Mouse (Mus musculus) leukemia stem cell, adult 10-12 weeks (primary cell): Measurements from ENCODE around the gene Phf11c. TPM values are rescaled to one million over a fixed set of nuclear protein-coding genes. Genes with fewer than 3 reads are reported as not detected.

ENCODE experiments used
- polyA plus RNA-seq: library from polyadenylated mRNA; stranded (reverse); fragments of >175 nt; gene quantifications from 2 replicates; pipeline ENCODE4 v1.2.3, GENCODE M21; 2012; ENCODE audit warnings: low replicate concordance

Phf11c gene
- polyA plus RNA-seq, result 0.16 and 0.19 TPM in 2 replicates

DNA sequence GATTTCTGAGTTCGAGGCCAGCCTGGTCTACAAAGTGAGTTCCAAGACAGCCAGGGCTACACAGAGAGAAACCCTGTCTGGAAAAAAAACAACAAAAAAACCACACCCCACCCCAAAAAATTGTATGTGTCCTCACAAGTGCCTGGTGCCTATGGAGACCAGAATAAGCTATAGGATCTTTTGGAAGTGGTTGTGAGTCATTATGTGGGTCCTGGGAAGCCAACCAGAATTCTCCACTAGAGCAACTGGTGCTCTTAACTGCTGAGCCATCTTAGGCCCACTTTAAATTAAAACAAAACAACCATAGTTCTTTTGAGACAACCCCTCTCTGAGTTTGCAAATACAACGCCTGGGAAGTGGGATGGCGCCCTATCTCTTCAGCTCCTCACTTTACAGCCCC lies at the start of gene Phf11c:
Phf11c (minus strand) TSS at position 101 of the 400 bp plus-strand sequence.

DNA sequence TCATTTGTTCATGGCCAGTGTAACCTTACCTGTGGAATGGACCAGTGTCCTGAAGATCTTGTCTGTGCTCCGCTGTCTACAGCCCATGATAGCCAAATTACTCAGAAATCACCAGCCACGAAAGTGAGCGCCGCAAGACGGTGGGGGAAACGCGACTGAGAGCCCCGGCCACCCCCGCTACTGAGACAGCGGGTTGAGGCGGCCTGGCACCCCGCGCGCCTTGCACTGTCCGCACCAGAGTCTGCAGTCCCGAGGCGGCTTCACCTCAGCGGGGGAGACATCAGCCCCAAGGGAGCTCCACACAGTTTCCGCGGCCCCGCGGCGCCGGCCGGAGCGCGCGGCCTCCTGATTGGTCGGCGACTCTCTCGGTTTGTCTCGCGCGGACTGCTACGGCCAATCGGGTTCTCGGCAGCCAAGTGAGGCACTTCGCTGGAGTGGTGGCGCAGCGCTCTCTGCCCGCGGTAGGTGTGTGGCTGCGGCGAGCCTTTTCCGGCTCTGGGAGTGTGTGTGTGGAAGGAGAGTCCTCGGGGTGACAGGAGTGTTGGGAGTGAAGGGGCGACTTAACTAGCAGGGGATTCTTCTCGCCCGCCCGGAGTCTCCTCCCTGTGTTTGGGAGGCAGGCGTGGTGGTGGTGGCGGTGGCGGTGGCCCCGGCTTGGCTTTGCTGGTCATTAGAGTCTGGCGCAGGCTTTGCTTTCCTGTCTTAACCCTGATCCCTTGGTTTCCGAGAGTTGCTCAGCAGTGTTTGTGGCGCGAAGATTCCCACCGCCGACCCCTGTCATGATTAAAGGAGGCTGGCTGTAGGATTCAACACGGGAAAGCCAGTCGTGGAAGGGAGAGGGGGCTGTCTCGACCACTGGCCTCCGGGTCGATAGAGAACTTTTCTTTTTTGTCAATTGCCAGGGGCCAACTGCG lies 45.6 kb upstream of the Phf11c start, which contains the start of the genes Setdb2 and Cab39l:
Setdb2 (minus strand) TSS at position 327 of the 914 bp plus-strand sequence.
Cab39l (plus strand) TSS at position 415 of the 914 bp plus-strand sequence.

DNA sequence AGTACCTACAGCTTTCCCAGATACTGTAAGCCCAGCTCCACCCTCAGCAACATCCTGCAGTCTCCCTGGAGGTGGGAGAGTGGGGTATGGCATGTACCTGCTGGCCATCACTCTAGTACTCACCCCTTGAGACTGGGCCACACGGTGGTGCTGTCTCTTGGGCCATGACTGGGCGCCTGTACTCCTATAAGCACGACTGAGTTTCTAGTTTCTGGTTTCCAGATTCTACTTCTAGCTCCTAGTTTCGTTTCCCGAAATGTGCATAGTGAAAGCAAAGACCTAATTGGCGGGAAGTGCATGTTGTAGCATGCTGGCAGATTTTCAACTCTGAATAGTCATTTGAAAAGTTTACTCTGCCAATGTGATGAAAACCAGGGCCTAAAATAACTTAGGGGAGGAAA lies 29.9 kb downstream of the Phf11c start, which contains the start of gene Phf11d:
Phf11d (minus strand) TSS at position 227 of the 401 bp plus-strand sequence.

DNA sequence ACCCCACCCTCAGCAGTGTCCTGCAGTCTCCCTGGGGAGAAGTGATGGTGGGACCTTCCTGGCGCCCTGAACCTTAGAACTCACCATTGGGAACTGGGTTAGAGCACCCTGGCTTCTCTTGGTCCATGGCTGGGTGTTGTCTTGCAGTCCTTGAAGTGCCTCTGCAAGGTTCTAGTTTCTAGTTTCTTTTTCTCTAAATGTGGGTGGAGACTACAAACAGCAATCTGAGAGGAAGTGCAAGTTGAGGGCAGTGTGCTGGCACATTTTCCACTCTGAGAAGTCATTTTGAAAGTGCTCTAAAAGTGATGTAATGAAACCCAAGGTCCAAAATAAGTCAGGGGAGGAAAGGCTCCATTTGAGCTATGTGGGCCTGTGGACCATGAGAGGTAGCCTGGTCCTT lies 54.0 kb downstream of the Phf11c start, which contains the start of gene Phf11b:
Phf11b (minus strand) TSS at position 163 of the 400 bp plus-strand sequence.

Other genes starting within 250 kb of the Phf11c start
- not detected in 2 replicates for gene Gm5142, start 216.6 kb downstream of the Phf11c start, polyA plus RNA-seq
- 8.3 and 14.6 TPM in 2 replicates for gene Rcbtb1, start 194.2 kb downstream of the Phf11c start, polyA plus RNA-seq
- gene Gm6904, start 135.2 kb downstream of the Phf11c start, polyA plus RNA-seq, result not detected in 2 replicates
- 0.30 TPM in 1 of 2 replicates, not detected in the other for gene Phf11a, start 97.9 kb downstream of the Phf11c start, polyA plus RNA-seq
- gene Phf11b, start 54.0 kb downstream of the Phf11c start, polyA plus RNA-seq, result 0.20 and 0.94 TPM in 2 replicates
- 0.27 and 0.32 TPM in 2 replicates for gene Phf11d, start 29.9 kb downstream of the Phf11c start, polyA plus RNA-seq
- 10.2 and 14.5 TPM in 2 replicates for gene Setdb2, start 45.5 kb upstream of the Phf11c start, polyA plus RNA-seq
- gene Cab39l, start 45.6 kb upstream of the Phf11c start, polyA plus RNA-seq, result 0.54 and 2.0 TPM in 2 replicates
- gene Cdadc1, start 202.6 kb upstream of the Phf11c start, polyA plus RNA-seq, result 11.4 and 19.5 TPM in 2 replicates
- not detected in 2 replicates for gene Shisa2, start 229.9 kb upstream of the Phf11c start, polyA plus RNA-seq